Mouse (Mus musculus) v-Abl transformed pro-B cells (cell line): Measurements from ENCODE around the gene Pp2d1.

Experiments
- in situ Hi-C, 2 experiments: fragments of 400-800 bp; cut with MboI; formaldehyde crosslinking; loops; one replicate each; pipeline ENCODE4 v1.15.1; 2025; ENCODE audit not compliant: unreplicated experiment in 2 of 2

Pp2d1 gene

GRCm38 (mm10) chr17:53502966-53503365, 36.3 kb downstream of the Pp2d1 start:
- in situ Hi-C loops: loop anchor here in 1 of 2 experiments (25.0 kb wide), 1 partner anchor 941 kb away; no protein-coding TSS in a partner anchor

DNA sequence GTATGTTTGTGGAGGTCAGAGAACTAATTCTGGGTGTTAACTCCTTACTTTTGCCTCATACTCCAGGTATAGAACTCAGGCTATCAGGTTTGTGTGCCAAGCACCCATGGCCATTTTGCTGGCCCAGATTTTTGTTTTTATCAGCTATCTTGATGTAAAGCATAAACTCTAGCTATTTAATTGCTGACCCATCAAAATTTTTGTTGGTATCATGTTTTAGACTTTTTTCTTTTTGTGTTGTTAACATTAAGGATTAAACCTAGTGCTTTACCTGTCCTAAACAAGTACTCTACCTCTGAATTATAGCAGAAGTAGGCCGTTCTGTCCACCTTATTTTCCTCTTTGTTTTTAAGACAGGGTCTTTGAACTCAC, 50.3 kb downstream of the Pp2d1 start:
- in situ Hi-C loops: loop anchor here (5.0 kb wide), 1 partner anchor 87 kb away; no protein-coding TSS in a partner anchor

DNA sequence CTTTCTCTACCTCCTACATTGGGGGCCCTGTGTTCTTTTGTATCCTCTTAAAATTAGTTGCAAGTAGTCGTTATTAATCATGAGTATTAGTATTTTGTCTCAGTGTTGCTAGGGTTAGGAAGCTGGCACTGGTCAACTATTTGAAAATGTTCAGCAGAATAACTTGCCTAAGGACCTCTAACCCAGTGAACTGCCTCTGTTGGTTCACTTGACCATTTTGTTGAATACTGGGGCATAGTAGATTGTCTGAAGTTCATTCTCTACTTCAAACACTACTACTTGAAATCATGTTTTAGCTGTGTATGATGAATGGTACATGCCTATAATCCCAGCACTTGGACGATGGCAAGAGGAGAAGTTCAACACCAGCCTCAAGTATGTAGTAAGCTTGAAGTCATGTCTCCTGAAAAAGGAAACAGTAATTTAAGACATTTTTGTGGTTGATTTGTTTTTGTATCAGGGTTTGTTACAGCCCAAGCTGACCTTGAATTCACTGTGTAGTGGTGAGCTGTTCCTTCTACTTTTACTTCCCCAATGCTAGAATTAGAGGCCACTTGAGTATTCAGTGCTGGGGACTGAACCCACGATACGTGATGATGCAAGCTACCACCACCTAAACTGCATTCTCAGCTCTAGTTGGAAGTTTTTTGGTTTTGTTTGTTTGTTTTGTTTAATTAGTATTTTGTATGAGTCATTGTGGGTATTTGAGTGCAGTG, 50.8 kb downstream of the Pp2d1 start:
- in situ Hi-C loops: loop anchor here (5.0 kb wide), 1 partner anchor 86 kb away; no protein-coding TSS in a partner anchor

DNA sequence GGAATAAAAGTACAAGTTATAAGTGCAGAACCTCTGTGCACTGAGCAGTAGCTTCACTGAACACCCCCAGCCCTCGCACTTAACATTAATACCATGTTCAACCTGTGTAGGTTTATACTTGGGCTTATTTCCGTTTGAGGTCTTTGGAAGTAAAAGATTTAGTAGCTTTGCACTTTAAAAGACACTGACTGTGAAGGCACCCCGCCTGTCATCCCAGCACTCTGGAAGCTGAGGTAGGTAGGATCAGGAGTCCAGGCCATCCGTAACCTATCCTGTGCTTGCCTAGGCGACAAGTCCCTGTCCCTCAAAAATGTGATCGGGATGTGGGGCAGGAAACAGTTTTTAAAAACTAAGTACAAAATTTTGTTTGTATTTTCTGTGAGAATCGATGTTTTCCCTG, 58.8 kb downstream of the Pp2d1 start:
- in situ Hi-C loops: no loop called here

DNA sequence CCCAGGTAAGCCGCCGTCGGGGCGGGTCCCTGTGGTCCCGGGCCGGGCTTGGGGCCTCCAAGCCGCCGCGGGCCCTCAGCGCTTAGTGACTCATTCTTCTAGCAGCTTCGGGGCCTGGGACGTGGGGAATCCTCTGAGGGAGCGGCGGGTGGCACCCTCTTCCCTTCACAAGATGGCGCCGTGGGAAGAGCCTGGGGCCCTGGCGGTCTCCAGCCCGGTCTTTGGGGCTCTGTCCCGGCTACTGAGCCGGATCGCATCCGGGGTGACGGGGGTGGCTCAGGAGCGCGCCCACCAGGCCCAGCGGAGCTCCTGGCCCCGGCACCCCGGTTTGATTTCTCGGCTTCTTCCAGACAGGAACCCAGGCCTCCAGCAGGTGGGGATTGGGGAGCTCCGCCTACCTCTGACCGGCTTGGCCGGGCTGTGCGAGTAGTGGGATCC, 59.6 kb downstream of the Pp2d1 start:
- in situ Hi-C loops: no loop called here

DNA sequence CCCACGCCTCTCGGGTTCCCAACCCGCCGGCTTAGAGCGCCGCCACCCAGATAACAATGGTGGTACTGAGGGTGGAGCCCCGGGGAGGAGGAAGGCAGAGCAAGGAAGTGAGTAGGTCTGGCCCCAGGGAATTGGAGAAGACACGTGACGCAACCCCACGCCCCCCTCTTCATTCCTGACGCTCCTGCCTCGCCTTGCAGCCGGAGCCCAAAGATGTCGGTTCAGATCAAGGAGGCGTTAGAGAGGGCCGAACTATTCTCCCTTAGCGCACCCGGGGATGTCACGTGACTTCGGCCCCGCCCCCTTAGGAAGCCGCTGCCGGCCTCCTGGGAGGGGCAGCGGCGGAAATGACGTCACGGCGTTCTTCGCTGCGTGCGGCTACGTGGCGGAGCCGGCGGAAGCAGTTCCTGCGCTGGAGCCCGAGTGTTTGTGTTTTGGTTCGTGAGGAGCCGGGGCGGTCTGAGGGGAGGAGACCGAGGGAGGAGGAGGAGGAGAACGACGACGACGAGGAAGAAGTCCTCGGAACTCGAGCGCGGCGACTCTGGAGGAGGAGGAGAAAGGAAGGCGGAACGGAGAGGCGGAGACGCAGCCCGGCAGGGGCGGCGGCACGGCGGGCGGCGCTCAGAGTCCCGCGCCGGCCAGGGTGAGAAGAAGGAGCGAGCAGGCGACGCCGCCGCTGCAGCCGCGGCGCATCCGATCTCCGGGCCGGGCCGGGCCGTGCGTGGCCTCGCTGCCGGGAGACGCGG, 60.2 kb downstream of the Pp2d1 start, which contains the start of gene Rab5a:
TSS of gene Rab5a (plus strand) at position 377 of the 746 bp plus-strand sequence.
- in situ Hi-C loops: no loop called here

DNA sequence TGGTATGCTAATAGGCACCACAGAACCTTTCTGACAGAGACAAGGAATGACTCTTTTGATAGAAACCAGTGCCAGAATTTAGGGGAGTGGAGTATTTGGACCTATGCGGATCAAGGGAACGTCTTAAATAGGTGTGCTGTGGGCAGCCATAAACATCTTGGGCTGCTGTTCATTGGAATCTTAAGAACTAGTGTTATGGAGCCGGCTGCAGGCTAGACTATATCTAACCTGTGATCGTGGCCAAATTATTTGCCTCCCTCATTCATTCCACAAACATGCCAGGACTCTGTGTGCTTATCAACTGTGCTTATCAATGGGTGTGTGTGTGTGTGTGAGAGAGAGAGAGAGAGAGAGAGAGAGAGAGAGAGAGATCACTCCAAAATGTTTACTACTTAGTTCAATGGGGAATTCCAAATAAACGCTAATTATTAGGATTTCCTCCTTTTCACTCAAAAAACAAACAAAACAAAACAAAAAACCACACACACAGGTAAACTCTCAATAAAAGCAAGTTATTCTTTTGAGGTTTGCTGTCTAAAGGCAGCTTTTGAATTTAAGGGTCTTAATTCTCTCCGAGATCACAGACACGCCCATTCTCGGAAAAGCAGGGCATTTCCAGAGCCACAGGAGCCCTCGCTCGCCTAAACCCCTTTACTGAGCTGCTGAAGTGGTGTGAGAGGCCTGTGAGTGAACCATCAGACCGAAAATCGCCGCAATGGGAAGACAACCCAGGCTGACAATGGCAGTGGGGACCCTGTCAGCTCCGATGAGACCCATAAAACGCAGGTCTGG, 61.0 kb downstream of the Pp2d1 start:
- in situ Hi-C loops: no loop called here

- in situ Hi-C loops: no loop called here
Measured at GRCm38 (mm10) chr17:53468697-53469096, 70.6 kb downstream of the Pp2d1 start.

DNA sequence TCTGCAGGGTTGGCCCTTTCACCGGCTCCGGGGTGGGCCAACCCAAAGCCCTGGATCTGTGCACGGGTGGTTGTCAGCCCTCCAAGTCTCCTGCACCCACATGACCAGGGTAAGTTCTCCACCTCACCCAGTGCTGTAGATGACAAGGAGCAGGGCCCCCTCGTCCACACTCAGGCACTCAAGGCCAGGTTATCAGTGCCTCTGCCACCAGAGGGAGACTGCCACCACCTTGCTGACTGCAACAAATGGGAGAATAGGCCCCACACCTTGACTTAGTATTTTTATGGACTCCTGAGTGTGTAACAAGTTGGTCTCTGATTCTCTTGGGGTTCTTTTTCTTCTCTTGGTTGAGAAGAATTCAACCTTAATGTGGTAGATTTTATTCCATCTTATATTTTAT, 73.7 kb downstream of the Pp2d1 start:
- in situ Hi-C loops: no loop called here

DNA sequence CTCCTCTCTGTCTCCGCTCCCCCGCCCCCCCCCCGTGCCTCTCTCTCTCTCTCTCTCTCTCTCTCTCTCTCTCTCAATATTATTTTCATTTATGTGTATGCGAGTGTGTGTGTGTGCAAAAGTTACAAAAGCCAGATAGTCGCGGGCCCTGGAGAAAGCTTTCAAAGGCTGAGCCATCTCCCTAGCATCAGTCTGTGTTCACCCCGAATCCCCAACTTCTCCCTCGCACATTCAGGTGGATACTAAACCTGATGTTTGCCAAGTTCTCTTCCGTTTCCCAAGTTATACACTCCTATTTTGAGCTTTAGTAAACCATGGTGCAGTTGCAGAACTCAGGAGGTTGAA, 75.8 kb downstream of the Pp2d1 start:
- in situ Hi-C loops: no loop called here

- in situ Hi-C loops: no loop called here
Measured at GRCm38 (mm10) chr17:53462603-53463495, 76.4 kb downstream of the Pp2d1 start, which contains the start of gene Efhb. Gene Efhb, minus strand, starts transcription at chr17:53463321.
